Comparison of ENCODE assay signal across 8 mouse cellular contexts in the genomic region with DNA sequence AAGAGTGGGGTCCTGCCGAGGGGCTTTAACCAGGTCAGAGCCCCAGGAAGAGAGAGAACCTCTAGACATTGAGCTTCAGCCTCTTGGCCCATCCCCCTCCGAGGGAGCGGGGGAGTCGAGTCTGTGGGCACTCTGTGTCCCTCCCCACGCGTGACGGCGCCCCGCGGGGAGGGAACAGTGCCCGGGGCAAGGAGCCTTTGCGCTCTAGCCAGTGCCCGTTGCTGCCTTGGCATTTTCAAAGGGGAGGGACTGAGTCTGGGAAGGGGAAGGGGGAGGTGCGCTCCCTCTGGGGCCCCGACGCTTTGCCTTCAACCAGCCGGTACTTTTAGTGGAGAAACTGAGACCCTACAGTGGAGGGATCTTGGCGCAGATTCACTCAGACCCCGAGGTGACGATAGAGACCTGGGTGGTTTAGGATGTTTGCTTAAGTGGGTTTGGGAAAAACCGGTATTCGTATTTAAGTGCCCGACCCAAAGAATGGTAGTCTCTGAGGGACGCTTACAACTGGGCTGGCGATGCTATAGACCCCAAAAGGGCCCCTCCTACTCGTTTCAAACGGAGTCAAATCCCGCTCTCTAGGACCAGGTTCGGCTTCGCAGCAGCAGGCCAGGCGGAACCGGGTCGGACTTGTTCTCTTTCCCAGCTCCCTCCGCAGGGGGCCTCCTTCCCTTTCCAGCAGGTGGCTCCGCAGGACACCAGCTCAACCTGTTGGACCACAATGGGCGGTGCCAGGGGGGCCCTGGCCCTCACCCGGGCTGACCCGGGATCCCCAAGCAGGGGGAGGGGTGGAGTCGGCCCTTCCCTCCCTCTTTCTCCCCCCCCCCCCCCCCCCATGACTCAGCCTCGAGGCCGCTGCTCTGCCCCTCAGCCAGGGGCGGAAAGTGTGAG. TPM values are rescaled to one million over a fixed set of nuclear protein-coding genes. Genes with fewer than 3 reads are reported as not detected.
DNase-seq lines count a peak whose midpoint lies in the region; ATAC-seq lines count a peak whose summit lies in the region.

A gene (minus strand): TSS at position 771 of the 888 bp plus-strand sequence.

- peak within 1 kb of the TSS; percentile 74 for H3K4me3 ChIP-seq in embryonic facial prominence, embryonic 10.5 days
- peak within 1 kb of the TSS; percentile 57 for H3K4me3 ChIP-seq in limb, embryonic 15.5 days
- peak within 1 kb of the TSS; percentile 55 for H3K4me3 ChIP-seq in midbrain, embryonic 16.5 days (ENCODE audit: low read depth, low read length)

- DNase-seq in 416B (ENCODE audit: low read depth), result peak; percentile 93
- peak; percentile 81 to 83 for DNase-seq in adrenal gland, adult 18-20 months (ENCODE audit: low spot score in 2 of 2)
- peak; percentile 77 for DNase-seq in embryonic facial prominence, embryonic 10.5 days (ENCODE audit: low spot score)
- peak; percentile 99 for DNase-seq in heart, adult 11 months
- peak; percentile 94 for DNase-seq in kidney, adult 11 months
- DNase-seq in spleen, postnatal 4 days (ENCODE audit: low spot score in 2 of 2), result peak; percentile 65 to 84

- H3K27ac ChIP-seq in embryonic facial prominence, embryonic 10.5 days (replicated peaks), result peak within 1 kb of the TSS; percentile 86
- H3K27ac ChIP-seq in limb, embryonic 15.5 days, result peak within 1 kb of the TSS; percentile 92
- H3K27ac ChIP-seq in midbrain, embryonic 16.5 days (ENCODE audit: low read length), result peak within 1 kb of the TSS; percentile 58

- ATAC-seq in limb, embryonic 15.5 days (ENCODE audit: insufficient number of reproducible peaks, low FRiP score, low TSS enrichment, low read depth), result peak; percentile 37
- ATAC-seq in midbrain, embryonic 16.5 days, result peak; percentile 44

- H3K9ac ChIP-seq in limb, embryonic 15.5 days, result peak within 1 kb of the TSS; percentile 41
- peak within 1 kb of the TSS; percentile 65 for H3K9ac ChIP-seq in midbrain, embryonic 16.5 days (ENCODE audit: low read depth, low read length)

- under 1% methylated on average over 42 of the region's 42 CpGs for WGBS in embryonic facial prominence, embryonic 10.5 days
- under 1% methylated on average over 35 of the region's 42 CpGs for WGBS in limb, embryonic 15.5 days
- under 1% methylated on average over 42 of the region's 42 CpGs for WGBS in midbrain, embryonic 16.5 days

- no peaks in the 10 kb centered on the region for H3K9me3 ChIP-seq in embryonic facial prominence, embryonic 10.5 days
- H3K9me3 ChIP-seq in limb, embryonic 15.5 days, result no peaks in the 10 kb centered on the region
- H3K9me3 ChIP-seq in midbrain, embryonic 16.5 days (replicated peaks; ENCODE audit: control insufficient read depth, low read length, poor library complexity, severe bottlenecking), result no peaks in the 10 kb centered on the region

- H3K4me1 ChIP-seq in embryonic facial prominence, embryonic 10.5 days, result peaks cover 72% of the 10 kb centered on the region
- peaks cover 66% of the 10 kb centered on the region for H3K4me1 ChIP-seq in limb, embryonic 15.5 days
- peaks cover 60% of the 10 kb centered on the region for H3K4me1 ChIP-seq in midbrain, embryonic 16.5 days (ENCODE audit: control insufficient read depth, insufficient read depth, low read length)

- H3K27me3 ChIP-seq in embryonic facial prominence, embryonic 10.5 days (replicated peaks; ENCODE audit: low read depth, poor library complexity, severe bottlenecking), result peaks cover 53% of the 10 kb centered on the region
- H3K27me3 ChIP-seq in limb, embryonic 15.5 days, result 0 out of 2 replicates have a peak, but pooled peaks cover 3% of the 10 kb centered on the region
- peaks cover 25% of the 10 kb centered on the region for H3K27me3 ChIP-seq in midbrain, embryonic 16.5 days (ENCODE audit: control insufficient read depth, insufficient read depth, low read depth, low read length)

- no peaks in the 10 kb centered on the region for H3K36me3 ChIP-seq in embryonic facial prominence, embryonic 10.5 days (replicated peaks)
- no peaks in the 10 kb centered on the region for H3K36me3 ChIP-seq in limb, embryonic 15.5 days
- H3K36me3 ChIP-seq in midbrain, embryonic 16.5 days (ENCODE audit: control insufficient read depth, insufficient read depth, low read length), result no peaks in the 10 kb centered on the region

- peak within 1 kb of the TSS; percentile 98 for H3K4me2 ChIP-seq in limb, embryonic 15.5 days
- H3K4me2 ChIP-seq in midbrain, embryonic 16.5 days (ENCODE audit: low read length), result peak within 1 kb of the TSS; percentile 99

RNA-seq across cellular contexts. Expression of the gene that starts here (rescaled TPM):
- 100 to 1,000 TPM in 1 of 2 experiments, 10 to 100 TPM in 1; 89.7 to 101 TPM for total RNA-seq in adrenal gland, adult 18-20 months (2021)
- 0.98 and 1.2 TPM in 2 replicates for polyA plus RNA-seq in embryonic facial prominence, embryonic 10.5 days (2016; fragmentation: Nextera tagmentation; extraction: Ambion mirVana)
- 7.0 and 7.2 TPM in 2 replicates for polyA plus RNA-seq in limb, embryonic 15.5 days (2015; fragmentation: Nextera tagmentation; extraction: Ambion mirVana)
- 0.49 and 0.61 TPM in 2 replicates for polyA plus RNA-seq in midbrain, embryonic 16.5 days (2015; fragmentation: Nextera tagmentation; extraction: Ambion mirVana)

Comparison
In these comparisons a context has a peak if more than half of its experiments do, and no peak if none do; other contexts are left out.
1. Peak in every context shown above with its lines: DNase-seq, ATAC-seq, H3K4me3 ChIP-seq and H3K27ac ChIP-seq.
2. Peak in ATAC-seq, H3K4me3 ChIP-seq, H3K27ac ChIP-seq, H3K9ac ChIP-seq and H3K4me2 ChIP-seq in midbrain, embryonic 16.5 days; RNA of the gene not detected or under 1 TPM.